Mouse (Mus musculus): ENCODE measurements around the gene Haus6.

Gene Haus6

GRCm38 (mm10) chr4:86574939-86575282 is 36.9 kb downstream of the Haus6 start:
- no peak for DNase-seq

GRCm38 (mm10) chr4:86561061-86561460 is 50.8 kb downstream of the Haus6 start:
- no peak for DNase-seq

GRCm38 (mm10) chr4:86559006-86559405 is 52.8 kb downstream of the Haus6 start:
- DNase-seq, result no peak

- DNase-seq, result no peak
Measured at GRCm38 (mm10) chr4:86558228-86558627, 53.6 kb downstream of the Haus6 start, which contains the start of gene Saxo1. Saxo1 (minus strand) TSS chr4:86558328.

- DNase-seq, result no peak
Measured at GRCm38 (mm10) chr4:86557371-86557770, 54.5 kb downstream of the Haus6 start.

- no peak for DNase-seq
Measured at GRCm38 (mm10) chr4:86555035-86555707, 56.7 kb downstream of the Haus6 start.

- no peak for DNase-seq
Measured at GRCm38 (mm10) chr4:86548332-86548731, 63.5 kb downstream of the Haus6 start.

GRCm38 (mm10) chr4:86545615-86546014 is 66.2 kb downstream of the Haus6 start:
- no peak for DNase-seq

GRCm38 (mm10) chr4:86543999-86544398 is 67.9 kb downstream of the Haus6 start:
- DNase-seq, result no peak

- DNase-seq, result no peak
Measured at GRCm38 (mm10) chr4:86541573-86541972, 70.3 kb downstream of the Haus6 start.

- DNase-seq, result no peak
Measured at GRCm38 (mm10) chr4:86538936-86539335, 72.9 kb downstream of the Haus6 start.

- DNase-seq, result no peak
Measured at GRCm38 (mm10) chr4:86537972-86538371, 73.9 kb downstream of the Haus6 start.

- DNase-seq, result no peak
Measured at GRCm38 (mm10) chr4:86534091-86534481, 77.8 kb downstream of the Haus6 start.

GRCm38 (mm10) chr4:86533406-86534090 is 78.3 kb downstream of the Haus6 start:
- no peak for DNase-seq

- DNase-seq, result peak; percentile 59
Measured at GRCm38 (mm10) chr4:86529161-86529560, 82.7 kb downstream of the Haus6 start.
